20 mouse cellular contexts compared by ENCODE assay signal in the genomic region with DNA sequence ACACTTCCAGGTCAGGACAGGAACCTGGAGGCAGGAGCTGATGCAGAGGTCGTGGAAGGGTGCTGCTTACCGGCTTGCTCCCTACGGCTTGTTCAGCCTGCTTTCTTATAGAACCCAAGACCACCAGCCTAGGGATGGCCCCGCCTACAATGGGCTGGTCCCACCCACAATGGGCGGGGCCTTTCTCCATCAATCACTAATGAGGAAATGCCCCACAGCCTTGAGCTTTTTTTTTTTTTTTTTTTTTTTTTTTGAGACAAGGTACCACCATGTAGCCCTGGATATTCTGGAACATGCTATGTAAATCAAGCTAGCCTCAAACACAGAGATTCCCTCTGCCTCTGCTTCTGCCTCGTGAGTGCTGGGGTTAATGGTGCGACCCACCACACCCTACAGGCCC. TPM values are rescaled to one million over a fixed set of nuclear protein-coding genes. Genes with fewer than 3 reads are reported as not detected.
DNase-seq lines count a peak whose midpoint lies in the region; ATAC-seq and TF ChIP-seq lines count a peak whose summit lies in the region.
"Had no signal": no experiment of that assay in that cellular context is flagged by ENCODE, and none has a peak within 500 bp of the region (broad histone marks: within the 10 kb centered on the region; RNA-seq: fewer than 3 reads in every experiment).

No protein-coding gene starts in this region.

- no peak for TF ChIP-seq CTCF in CH12.LX (conservative IDR thresholded peaks at IDR 0.05 in 1 of 2, IDR thresholded peaks at IDR 0.05 in 1 of 2; ENCODE audit: low read depth in 2 of 2, low read length in 2 of 2)

- TF ChIP-seq RAD21 in CH12.LX (IDR thresholded peaks at IDR 0.05; ENCODE audit: low read depth, low read length) = no peak

- intact Hi-C loops in heart, postnatal 36 days (cut with DNase I) = no loop called here

- no peaks in the 10 kb centered on the region for H3K79me2 ChIP-seq in CH12.LX (replicated peaks; ENCODE audit: control insufficient read depth, extremely low read depth, insufficient read depth, poor library complexity, severe bottlenecking)

- H3K36me3 ChIP-seq in CH12.LX (replicated peaks in 1 of 2; ENCODE audit: control insufficient read depth in 1 of 2, insufficient read depth in 1 of 2, low read length in 1 of 2) = peaks cover 4 to 18% of the 10 kb centered on the region in 2 experiments
- peaks cover 18% of the 10 kb centered on the region for H3K36me3 ChIP-seq in limb, embryonic 12.5 days

- no peak for TF ChIP-seq EP300 in CH12.LX (IDR thresholded peaks at IDR 0.05; ENCODE audit: low read length)

- H3K4me3 ChIP-seq in CH12.LX (replicated peaks in 1 of 3; ENCODE audit: low read depth in 2 of 3, low read length in 2 of 3, poor library complexity in 1 of 3) = no peak overlapping the region
- no peak overlapping the region for H3K4me3 ChIP-seq in limb, embryonic 12.5 days (replicated peaks)
- H3K4me3 ChIP-seq: forebrain, embryonic 12.5 days; heart, adult 2 months; heart, embryonic 12.5 days had no signal

- H3K4me1 ChIP-seq in CH12.LX (ENCODE audit: control insufficient read depth in 1 of 2, insufficient read depth in 2 of 2) = peaks cover 19 to 58% of the 10 kb centered on the region in 2 experiments
- peaks cover 48% of the 10 kb centered on the region for H3K4me1 ChIP-seq in limb, embryonic 12.5 days (replicated peaks)
- H3K4me1 ChIP-seq: forebrain, embryonic 12.5 days had no signal

- H3K27ac ChIP-seq in CH12.LX (ENCODE audit: insufficient read depth, low read depth) = no peak overlapping the region
- peak overlapping the region; percentile 70 for H3K27ac ChIP-seq in limb, embryonic 12.5 days
- H3K27ac ChIP-seq: forebrain, embryonic 12.5 days; heart, adult 2 months had no signal

- 80% methylated on average over 7 of the region's 7 CpGs for WGBS in limb, embryonic 12.5 days

- ATAC-seq in limb, embryonic 12.5 days (ENCODE audit: insufficient number of reproducible peaks, insufficient read depth, low FRiP score, low TSS enrichment, low read depth) = no peak
- ATAC-seq in monocyte, adult 5-6 weeks (replicated peaks; ENCODE audit: insufficient number of reproducible peaks, low FRiP score, low TSS enrichment, poor library complexity, severe bottlenecking) = no peak
- ATAC-seq: CD4-positive, CD25-positive, alpha-beta regulatory T cell, adult 4 months; forebrain, embryonic 16.5 days; hindbrain, embryonic 16.5 days; inflammation-experienced regulatory T-cells, adult 6 months had no signal

- dilution Hi-C loops in CH12.LX (cut with MboI; ENCODE audit: extremely low pct_ligation_motif_present, extremely low pct_unique_long_range_greater_than_20kb, low sequenced_read_pairs) = no loop called here

- no peak overlapping the region for H3K9ac ChIP-seq in CH12.LX (ENCODE audit: insufficient read depth, low read depth)
- no peak overlapping the region for H3K9ac ChIP-seq in limb, embryonic 12.5 days (replicated peaks)
- H3K9ac ChIP-seq: forebrain, embryonic 12.5 days; heart, embryonic 12.5 days had no signal

- TF ChIP-seq POLR2A in CH12.LX (IDR thresholded peaks at IDR 0.05; ENCODE audit: low read depth, low read length) = no peak

- no peaks in the 10 kb centered on the region for H3K27me3 ChIP-seq in CH12.LX (replicated peaks)
- no peaks in the 10 kb centered on the region for H3K27me3 ChIP-seq in limb, embryonic 12.5 days

- no peak overlapping the region for H3K4me2 ChIP-seq in CH12.LX (ENCODE audit: insufficient read depth, low read depth, poor library complexity, severe bottlenecking)
- no peak overlapping the region for H3K4me2 ChIP-seq in limb, embryonic 12.5 days
- H3K4me2 ChIP-seq: forebrain, embryonic 12.5 days; heart, embryonic 12.5 days had no signal

- in situ Hi-C loops in CH12.LX (cut with MboI; ENCODE audit: low pct_ligation_motif_present, low pct_unique_long_range_greater_than_20kb, low sequenced_read_pairs) = no loop called here

- peaks cover 4% of the 10 kb centered on the region for H3K9me3 ChIP-seq in CH12.LX (replicated peaks; ENCODE audit: low read length)
- H3K9me3 ChIP-seq in limb, embryonic 12.5 days = no peaks in the 10 kb centered on the region
- H3K9me3 ChIP-seq: heart, embryonic 12.5 days had no signal

- DNase-seq in A20 (ENCODE audit: low read depth, low spot score) = peak; percentile 23
- no peak for DNase-seq in CH12.LX (ENCODE audit: extremely low read depth)
- DNase-seq in ZHBTc4 (ENCODE audit: low read depth, low spot score) = peak; percentile 61
- no peak for DNase-seq in urinary bladder, postnatal 4 days (ENCODE audit: low spot score in 2 of 2)
- no peak for DNase-seq in heart, postnatal 36 days
- no peak for DNase-seq in frontal cortex, postnatal 10 days (ENCODE audit: low spot score in 2 of 2)
- DNase-seq: adrenal gland, postnatal 14 days; B cell, adult 2 months; cerebellum, adult 11-12 months; cerebellum, adult 9-10 months; gastrocnemius, postnatal 14 days had no signal

TF ChIP-seq in CH12.LX, 34 proteins besides CTCF, POLR2A, EP300 and RAD21:
- TF ChIP-seq IRF4 (IDR thresholded peaks at IDR 0.05; ENCODE audit: low read depth, low read length) = no peak
- peak; percentile 80 for TF ChIP-seq ZNF384 (IDR thresholded peaks at IDR 0.05; ENCODE audit: low read depth, low read length)
- no peak for TF ChIP-seq HCFC1 (IDR thresholded peaks at IDR 0.05; ENCODE audit: low read depth, low read length)

RNA-seq across cellular contexts. Expression of a gene that starts 9.3 kb away (rescaled TPM):
- 79.3 and 81.5 TPM in 2 replicates for total RNA-seq in CH12.LX (2012; rRNA removed)
- 70.6 and 72.1 TPM in 2 replicates for total RNA-seq in CH12.LX (2014; rRNA removed)
- polyA plus RNA-seq in CH12.LX (2012; ENCODE audit: insufficient read length, low read depth) = 83.0 and 86.7 TPM in 2 replicates
- polyA plus RNA-seq in limb, embryonic 12.5 days (2016; fragmentation: Nextera tagmentation; extraction: Ambion mirVana) = 117 and 128 TPM in 2 replicates
- 100 to 1,000 TPM; 164 to 172 TPM for total RNA-seq in heart, postnatal 36 days (2021)
- 110 to 223 TPM (median 180 TPM) in 3 replicates for total RNA-seq in monocyte, adult 5-6 weeks (2017)

RNA-seq across cellular contexts. Expression of a gene that starts 9.6 kb away (rescaled TPM):
- total RNA-seq in CH12.LX (2012; rRNA removed) = 66.1 and 67.0 TPM in 2 replicates
- 27.2 and 28.8 TPM in 2 replicates for total RNA-seq in CH12.LX (2014; rRNA removed)
- 104 and 113 TPM in 2 replicates for polyA plus RNA-seq in CH12.LX (2012; ENCODE audit: insufficient read length, low read depth)
- polyA plus RNA-seq in limb, embryonic 12.5 days (2016; fragmentation: Nextera tagmentation; extraction: Ambion mirVana) = 87.9 and 91.5 TPM in 2 replicates
- total RNA-seq in heart, postnatal 36 days (2021) = 10 to 100 TPM; 12.4 to 16.6 TPM
- total RNA-seq in monocyte, adult 5-6 weeks (2017) = 34.4 to 48.1 TPM (median 42.3 TPM) in 3 replicates

RNA-seq across cellular contexts. Expression of a gene that starts 18.4 kb away (rescaled TPM):
- total RNA-seq in CH12.LX (2012; rRNA removed) = 0.30 and 0.46 TPM in 2 replicates
- 0.55 and 1.0 TPM in 2 replicates for total RNA-seq in CH12.LX (2014; rRNA removed)
- 0.97 and 1.5 TPM in 2 replicates for polyA plus RNA-seq in CH12.LX (2012; ENCODE audit: insufficient read length, low read depth)
- polyA plus RNA-seq in limb, embryonic 12.5 days (2016; fragmentation: Nextera tagmentation; extraction: Ambion mirVana) = 236 and 242 TPM in 2 replicates
- total RNA-seq in heart, postnatal 36 days (2021) = 1 to 10 TPM; 5.6 to 5.9 TPM
- not detected in 3 replicates for total RNA-seq in monocyte, adult 5-6 weeks (2017)
- polyA plus RNA-seq: CD4-positive, CD25-positive, alpha-beta regulatory T cell, adult 4 months; inflammation-experienced regulatory T-cells, adult 6 months had no signal

RNA-seq across cellular contexts. Expression of a gene that starts 46.3 kb away (rescaled TPM):
- total RNA-seq in CH12.LX (2012; rRNA removed) (2.4 and 3.4 TPM in 2 replicates), CH12.LX (2014; rRNA removed) (2.0 and 2.5 TPM in 2 replicates)
- 2.2 and 2.4 TPM in 2 replicates for polyA plus RNA-seq in CH12.LX (2012; ENCODE audit: insufficient read length, low read depth)
- polyA plus RNA-seq in limb, embryonic 12.5 days (2016; fragmentation: Nextera tagmentation; extraction: Ambion mirVana) = 3.8 and 5.0 TPM in 2 replicates
- total RNA-seq in heart, postnatal 36 days (2021) = 1 to 10 TPM; 7.2 to 8.1 TPM
- 2.0 to 4.7 TPM (median 4.2 TPM) in 3 replicates for total RNA-seq in monocyte, adult 5-6 weeks (2017)

RNA-seq across cellular contexts. Expression of a gene that starts 50.6 kb away (rescaled TPM):
- total RNA-seq in CH12.LX (2012; rRNA removed) (50.5 and 58.5 TPM in 2 replicates), CH12.LX (2014; rRNA removed) (27.9 and 29.4 TPM in 2 replicates)
- 34.2 and 41.6 TPM in 2 replicates for polyA plus RNA-seq in CH12.LX (2012; ENCODE audit: insufficient read length, low read depth)
- polyA plus RNA-seq in limb, embryonic 12.5 days (2016; fragmentation: Nextera tagmentation; extraction: Ambion mirVana) = 1.4 and 1.8 TPM in 2 replicates
- 1 to 10 TPM; 3.1 to 4.6 TPM for total RNA-seq in heart, postnatal 36 days (2021)
- total RNA-seq in monocyte, adult 5-6 weeks (2017) = 212 to 415 TPM (median 221 TPM) in 3 replicates

Comparison
In these comparisons a context has a peak if more than half of its experiments do, and no peak if none do; other contexts are left out.
1. DNase-seq: peak in A20 (single experiment) and ZHBTc4 (single experiment); none in CH12.LX (single experiment), urinary bladder, postnatal 4 days (0 of 2), heart, postnatal 36 days (0 of 2) and frontal cortex, postnatal 10 days (0 of 2).